ENCODE assay signal across 7 mouse cellular contexts in genomic region chr6:56480914-56481482, GRCm38 (mm10).
DNase-seq lines count a peak whose midpoint lies in the region; TF ChIP-seq lines count a peak whose summit lies in the region.

No protein-coding gene starts in this region.

- peak; percentile 30 for DNase-seq in MN1 (ENCODE audit: low spot score)
- DNase-seq in cerebellum, postnatal 10 days = peak; percentile 82 to 88
- peak; percentile 32 for DNase-seq in gastrocnemius, postnatal 14 days
- DNase-seq in layer of hippocampus, adult 18-20 months (ENCODE audit: low spot score in 2 of 2) = peak; percentile 24 to 76
- peak; percentile 22 for DNase-seq in lung, postnatal 25 days (ENCODE audit: low spot score)
- DNase-seq in right cerebral cortex, postnatal 14 days = peak; percentile 71

- H3ac ChIP-seq in C2C12 (ENCODE audit: control insufficient read depth, insufficient read length, low read depth) = no peak overlapping the region

- no peaks in the 10 kb centered on the region for H3K79me2 ChIP-seq in C2C12 (ENCODE audit: control insufficient read depth, insufficient read depth)

- H3K79me3 ChIP-seq in C2C12 (ENCODE audit: low read depth) = no peaks in the 10 kb centered on the region

- H3K36me3 ChIP-seq in C2C12 (ENCODE audit: control insufficient read depth, insufficient read depth) = no peaks in the 10 kb centered on the region

- peak; percentile 10 for TF ChIP-seq CTCF in C2C12 (IDR thresholded peaks at IDR 0.05; ENCODE audit: control insufficient read depth, insufficient read depth, insufficient read length)

- no peak overlapping the region for H3K4me3 ChIP-seq in C2C12 (ENCODE audit: insufficient read depth, poor library complexity, severe bottlenecking)

- peaks cover 4% of the 10 kb centered on the region for H3K27me3 ChIP-seq in C2C12 (ENCODE audit: control insufficient read depth, insufficient read depth, insufficient read length)

- intact Hi-C loops in gastrocnemius, postnatal 14 days (cut with DNase I; ENCODE audit: low total_unique reads) = loop anchor here (2.0 to 10.0 kb wide), 2 partner anchors 128 to 214 kb away; no protein-coding TSS in a partner anchor

TF ChIP-seq in C2C12, 6 proteins besides CTCF, POLR2A, EP300 and RAD21:
- TF ChIP-seq CEBPB (IDR thresholded peaks at IDR 0.05; ENCODE audit: low read depth) (no peak), FOSL1 (IDR thresholded peaks at IDR 0.05; ENCODE audit: insufficient read depth, low read length, poor library complexity, severe bottlenecking) (no peak), USF1 (IDR thresholded peaks at IDR 0.05; ENCODE audit: low read depth) (no peak), MYOG (IDR thresholded peaks at IDR 0.05; ENCODE audit: control insufficient read depth, extremely low read depth, insufficient read length) (no peak), MAX (IDR thresholded peaks at IDR 0.05) (no peak), MYOD1 (IDR thresholded peaks at IDR 0.05; ENCODE audit: control insufficient read depth, insufficient read length, low read depth) (no peak)

Comparison
In these comparisons a context has a peak if more than half of its experiments do, and no peak if none do; other contexts are left out.
1. DNase-seq: peak in every context shown above with its lines; median percentile 85 in cerebellum, postnatal 10 days; 71 in right cerebral cortex, postnatal 14 days; 50 in layer of hippocampus, adult 18-20 months; 32 in gastrocnemius, postnatal 14 days; 30 in MN1; 22 in lung, postnatal 25 days.